Mouse (Mus musculus): ENCODE results near the gene Rictor.
A peak's percentile ranks its signal among the peaks of the same experiment; 100 is the strongest.

Gene Rictor

GRCm38 (mm10) chr15:6707936-6708525, at the start of gene Rictor:
Gene Rictor, plus strand, starts transcription at chr15:6708379.
- DNase-seq = peak; percentile 78

GRCm38 (mm10) chr15:6661951-6662350, 46.2 kb upstream of the Rictor start:
- no peak for DNase-seq

- DNase-seq = no peak
Measured at GRCm38 (mm10) chr15:6663991-6664390, 44.2 kb upstream of the Rictor start.

- no peak for DNase-seq
Measured at GRCm38 (mm10) chr15:6666072-6666471, 42.1 kb upstream of the Rictor start.

GRCm38 (mm10) chr15:6668793-6669437, 39.3 kb upstream of the Rictor start:
- no peak for DNase-seq

GRCm38 (mm10) chr15:6678479-6678878, 29.7 kb upstream of the Rictor start:
- no peak for DNase-seq

- no peak for DNase-seq
Measured at GRCm38 (mm10) chr15:6702164-6702563, 6.0 kb upstream of the Rictor start.

GRCm38 (mm10) chr15:6705351-6705901, 2.8 kb upstream of the Rictor start:
- no peak for DNase-seq

GRCm38 (mm10) chr15:6707551-6707935, 636 bp upstream of the Rictor start:
- peak; percentile 69 for DNase-seq

GRCm38 (mm10) chr15:6708526-6709441, 605 bp downstream of the Rictor start:
- peak; percentile 55 for DNase-seq

GRCm38 (mm10) chr15:6709618-6710017, 1.4 kb downstream of the Rictor start:
- DNase-seq = no peak

- no peak for DNase-seq
Measured at GRCm38 (mm10) chr15:6710341-6710740, 2.2 kb downstream of the Rictor start.

GRCm38 (mm10) chr15:6711226-6711625, 3.0 kb downstream of the Rictor start:
- no peak for DNase-seq

- DNase-seq = no peak
Measured at GRCm38 (mm10) chr15:6714819-6715218, 6.6 kb downstream of the Rictor start.

GRCm38 (mm10) chr15:6715237-6715636, 7.1 kb downstream of the Rictor start:
- no peak for DNase-seq

GRCm38 (mm10) chr15:6721385-6721784, 13.2 kb downstream of the Rictor start:
- no peak for DNase-seq

- no peak for DNase-seq
Measured at GRCm38 (mm10) chr15:6721802-6722201, 13.6 kb downstream of the Rictor start.

- no peak for DNase-seq
Measured at GRCm38 (mm10) chr15:6722405-6723176, 14.4 kb downstream of the Rictor start.

GRCm38 (mm10) chr15:6723338-6723737, 15.2 kb downstream of the Rictor start:
- no peak for DNase-seq

- no peak for DNase-seq
Measured at GRCm38 (mm10) chr15:6724442-6724841, 16.3 kb downstream of the Rictor start.

- no peak for DNase-seq
Measured at GRCm38 (mm10) chr15:6726130-6726808, 18.1 kb downstream of the Rictor start.

GRCm38 (mm10) chr15:6733076-6733475, 24.9 kb downstream of the Rictor start:
- DNase-seq = no peak

Measured in right cerebral cortex, postnatal 25 days (tissue).